ENCODE assay signal across 27 mouse cellular contexts in the genomic region with DNA sequence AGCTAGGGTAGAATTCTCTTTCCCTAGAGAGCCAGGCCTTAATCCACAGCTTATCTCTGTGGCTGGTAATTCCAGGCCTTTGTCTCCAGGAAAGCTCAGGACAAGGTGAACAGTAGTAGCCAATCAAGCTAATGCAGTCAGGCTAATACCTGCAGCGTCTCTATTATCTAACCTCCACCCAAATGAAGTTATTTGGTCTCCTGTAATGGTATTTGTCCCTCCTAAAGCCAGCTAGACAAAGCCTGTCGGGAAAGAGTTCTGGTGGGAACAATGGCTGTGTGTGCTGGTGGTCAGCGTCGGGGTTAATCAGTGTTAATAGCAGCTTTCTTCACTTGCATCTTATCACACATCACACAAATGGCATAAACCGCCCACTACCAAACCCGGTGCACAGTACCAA. TPM values are rescaled to one million over a fixed set of nuclear protein-coding genes. Genes with fewer than 3 reads are reported as not detected.
DNase-seq lines count a peak whose midpoint lies in the region; ATAC-seq and TF ChIP-seq lines count a peak whose summit lies in the region.
"Had no signal": no experiment of that assay in that cellular context is flagged by ENCODE, and none has a peak within 500 bp of the region (broad histone marks: within the 10 kb centered on the region; RNA-seq: fewer than 3 reads in every experiment).

No protein-coding gene starts in this region.

- H3K4me1 ChIP-seq in forebrain, embryonic 10.5 days, result peaks cover 12% of the 10 kb centered on the region
- no peaks in the 10 kb centered on the region for H3K4me1 ChIP-seq in forebrain, embryonic 13.5 days
- no peaks in the 10 kb centered on the region for H3K4me1 ChIP-seq in liver, embryonic 11.5 days (replicated peaks; ENCODE audit: control insufficient read depth, insufficient read depth, low read length)
- no peaks in the 10 kb centered on the region for H3K4me1 ChIP-seq in liver, postnatal 0 days (ENCODE audit: insufficient read depth)
- H3K4me1 ChIP-seq in midbrain, embryonic 11.5 days (ENCODE audit: control insufficient read depth, insufficient read depth, low read length), result peaks cover 7% of the 10 kb centered on the region; the same call in 1 of the 2 replicates
- H3K4me1 ChIP-seq in midbrain, embryonic 13.5 days (replicated peaks), result no peaks in the 10 kb centered on the region
- H3K4me1 ChIP-seq: embryonic facial prominence, embryonic 12.5 days; forebrain, embryonic 15.5 days had no signal

- no peak for TF ChIP-seq EP300 in liver, postnatal 0 days (IDR thresholded peaks at IDR 0.05; ENCODE audit: low read depth)

- no peak overlapping the region for H3K4me3 ChIP-seq in forebrain, embryonic 10.5 days
- no peak overlapping the region for H3K4me3 ChIP-seq in forebrain, embryonic 13.5 days
- no peak overlapping the region for H3K4me3 ChIP-seq in liver, embryonic 11.5 days (ENCODE audit: low read depth, low read length)
- H3K4me3 ChIP-seq in liver, postnatal 0 days (ENCODE audit: low read depth, low read length), result no peak overlapping the region
- no peak overlapping the region for H3K4me3 ChIP-seq in midbrain, embryonic 11.5 days (ENCODE audit: low read depth, low read length)
- H3K4me3 ChIP-seq in midbrain, embryonic 13.5 days (replicated peaks), result no peak overlapping the region
- H3K4me3 ChIP-seq: embryonic facial prominence, embryonic 10.5 days; embryonic facial prominence, embryonic 12.5 days; forebrain, embryonic 12.5 days; forebrain, embryonic 15.5 days had no signal

- no peak overlapping the region for H3K27ac ChIP-seq in forebrain, embryonic 10.5 days
- no peak overlapping the region for H3K27ac ChIP-seq in forebrain, embryonic 13.5 days
- no peak overlapping the region for H3K27ac ChIP-seq in liver, embryonic 11.5 days (ENCODE audit: low read depth, low read length)
- no peak overlapping the region for H3K27ac ChIP-seq in liver, postnatal 0 days (ENCODE audit: low read depth)
- H3K27ac ChIP-seq in midbrain, embryonic 11.5 days (ENCODE audit: low read depth, low read length), result no peak overlapping the region
- H3K27ac ChIP-seq in midbrain, embryonic 13.5 days, result no peak overlapping the region
- H3K27ac ChIP-seq: embryonic facial prominence, embryonic 10.5 days; embryonic facial prominence, embryonic 12.5 days; forebrain, embryonic 12.5 days; forebrain, embryonic 15.5 days had no signal

- no peak for TF ChIP-seq CTCF in liver, postnatal 0 days (IDR thresholded peaks at IDR 0.05; ENCODE audit: low read depth)

- H3K9ac ChIP-seq in forebrain, embryonic 13.5 days, result no peak overlapping the region
- no peak overlapping the region for H3K9ac ChIP-seq in liver, embryonic 11.5 days (ENCODE audit: low read depth, low read length)
- no peak overlapping the region for H3K9ac ChIP-seq in liver, postnatal 0 days (replicated peaks)
- no peak overlapping the region for H3K9ac ChIP-seq in midbrain, embryonic 11.5 days (ENCODE audit: low read length)
- no peak overlapping the region for H3K9ac ChIP-seq in midbrain, embryonic 13.5 days (replicated peaks)
- H3K9ac ChIP-seq: embryonic facial prominence, embryonic 12.5 days; forebrain, embryonic 12.5 days; forebrain, embryonic 15.5 days had no signal

- H3K27me3 ChIP-seq in forebrain, embryonic 10.5 days (ENCODE audit: poor library complexity, severe bottlenecking), result peaks cover 81% of the 10 kb centered on the region
- peaks cover 47% of the 10 kb centered on the region for H3K27me3 ChIP-seq in forebrain, embryonic 13.5 days
- no peaks in the 10 kb centered on the region for H3K27me3 ChIP-seq in liver, embryonic 11.5 days (replicated peaks; ENCODE audit: control insufficient read depth, insufficient read depth, low read length)
- H3K27me3 ChIP-seq in liver, postnatal 0 days (ENCODE audit: insufficient read depth, low read length), result no peaks in the 10 kb centered on the region
- no peaks in the 10 kb centered on the region for H3K27me3 ChIP-seq in midbrain, embryonic 11.5 days (ENCODE audit: control insufficient read depth, insufficient read depth, low read length)
- peaks cover 5% of the 10 kb centered on the region; the same call in 1 of the 2 replicates for H3K27me3 ChIP-seq in midbrain, embryonic 13.5 days
- H3K27me3 ChIP-seq: CH12.LX; embryonic facial prominence, embryonic 12.5 days had no signal

- no peak overlapping the region for H3K4me2 ChIP-seq in forebrain, embryonic 13.5 days
- no peak overlapping the region for H3K4me2 ChIP-seq in liver, embryonic 11.5 days
- no peak overlapping the region for H3K4me2 ChIP-seq in liver, postnatal 0 days (ENCODE audit: low read depth, low read length)
- no peak overlapping the region for H3K4me2 ChIP-seq in midbrain, embryonic 11.5 days
- H3K4me2 ChIP-seq in midbrain, embryonic 13.5 days (replicated peaks), result no peak overlapping the region
- H3K4me2 ChIP-seq: embryonic facial prominence, embryonic 12.5 days; forebrain, embryonic 12.5 days; forebrain, embryonic 15.5 days had no signal

- no peaks in the 10 kb centered on the region for H3K36me3 ChIP-seq in forebrain, embryonic 10.5 days (replicated peaks)
- H3K36me3 ChIP-seq in forebrain, embryonic 13.5 days (ENCODE audit: poor library complexity, severe bottlenecking), result no peaks in the 10 kb centered on the region
- no peaks in the 10 kb centered on the region for H3K36me3 ChIP-seq in liver, embryonic 11.5 days (ENCODE audit: control insufficient read depth, insufficient read depth, low read length)
- H3K36me3 ChIP-seq in liver, postnatal 0 days (replicated peaks; ENCODE audit: insufficient read depth, low read length), result no peaks in the 10 kb centered on the region
- no peaks in the 10 kb centered on the region for H3K36me3 ChIP-seq in midbrain, embryonic 11.5 days (ENCODE audit: control insufficient read depth, insufficient read depth, low read length)
- H3K36me3 ChIP-seq in midbrain, embryonic 13.5 days, result no peaks in the 10 kb centered on the region
- H3K36me3 ChIP-seq: embryonic facial prominence, embryonic 10.5 days; embryonic facial prominence, embryonic 12.5 days; forebrain, embryonic 12.5 days; forebrain, embryonic 15.5 days; G1E had no signal

- H3K9me3 ChIP-seq in forebrain, embryonic 10.5 days, result no peaks in the 10 kb centered on the region
- H3K9me3 ChIP-seq in forebrain, embryonic 13.5 days (replicated peaks), result no peaks in the 10 kb centered on the region
- no peaks in the 10 kb centered on the region for H3K9me3 ChIP-seq in liver, embryonic 11.5 days (ENCODE audit: control insufficient read depth, low read length)
- H3K9me3 ChIP-seq in liver, postnatal 0 days (ENCODE audit: low read length), result no peaks in the 10 kb centered on the region
- H3K9me3 ChIP-seq in midbrain, embryonic 11.5 days (ENCODE audit: control insufficient read depth, low read length), result no peaks in the 10 kb centered on the region
- no peaks in the 10 kb centered on the region for H3K9me3 ChIP-seq in midbrain, embryonic 13.5 days
- H3K9me3 ChIP-seq: embryonic facial prominence, embryonic 10.5 days; embryonic facial prominence, embryonic 12.5 days; forebrain, embryonic 12.5 days; forebrain, embryonic 15.5 days; G1E had no signal

- DNase-seq in forebrain, embryonic 10.5 days (ENCODE audit: extremely low spot score, low spot score), result peak; percentile 21
- no peak for DNase-seq in liver, embryonic 11.5 days (ENCODE audit: low spot score)
- no peak for DNase-seq in liver, postnatal 0 days
- DNase-seq in midbrain, embryonic 11.5 days (ENCODE audit: low spot score, missing footprints), result peak; percentile 89
- DNase-seq in retina, postnatal 1 day, result peak; percentile 50
- no peak for DNase-seq in retina, embryonic 14.5 days (ENCODE audit: low spot score)
- DNase-seq: adrenal gland, adult 8-10 months; adrenal gland, postnatal 14 days; adrenal gland, postnatal 36 days; B cell, adult 2 months; cerebellum, adult 11-12 months; cerebellum, adult 2 months; cerebellum, adult 9-10 months; cerebellum, postnatal 10 days; cerebellum, postnatal 25 days had no signal

- 7% methylated on average over 6 of the region's 6 CpGs for WGBS in forebrain, embryonic 10.5 days
- 2% methylated on average over 6 of the region's 6 CpGs for WGBS in forebrain, embryonic 13.5 days
- 32% methylated on average over 6 of the region's 6 CpGs for WGBS in liver, embryonic 11.5 days
- WGBS in liver, postnatal 0 days (ENCODE audit: insufficient replicate concordance), result 42% methylated on average over 6 of the region's 6 CpGs
- WGBS in midbrain, embryonic 11.5 days, result 7% methylated on average over 6 of the region's 6 CpGs
- 6% methylated on average over 6 of the region's 6 CpGs for WGBS in midbrain, embryonic 13.5 days

- ATAC-seq in forebrain, embryonic 13.5 days, result no peak
- ATAC-seq in liver, embryonic 11.5 days (replicated peaks; ENCODE audit: low FRiP score), result peak; percentile 34; the same call in 1 of the 2 replicates
- ATAC-seq in liver, postnatal 0 days, result no peak
- ATAC-seq in midbrain, embryonic 11.5 days (ENCODE audit: low FRiP score), result no peak
- no peak for ATAC-seq in midbrain, embryonic 13.5 days
- ATAC-seq: activated CD4-positive, CD25-positive, alpha-beta regulatory T cell, adult 4 months; CD4-positive, CD25-positive, alpha-beta regulatory T cell, adult 4 months; forebrain, embryonic 15.5 days; Patski had no signal

RNA-seq across cellular contexts. Expression of a gene that starts 11.7 kb away (rescaled TPM):
- 0.80 and 1.3 TPM in 2 replicates for polyA plus RNA-seq in forebrain, embryonic 10.5 days (2016; fragmentation: Nextera tagmentation; extraction: Ambion mirVana)
- polyA plus RNA-seq in forebrain, embryonic 13.5 days (2015; fragmentation: Nextera tagmentation; extraction: Ambion mirVana), result not detected in 2 replicates
- polyA plus RNA-seq in liver, embryonic 11.5 days (2014; fragmentation: Nextera tagmentation; extraction: Ambion mirVana), result 18.0 and 22.0 TPM in 2 replicates
- polyA plus RNA-seq in liver, postnatal 0 days (2015; fragmentation: Nextera tagmentation; extraction: Ambion mirVana), result 1.5 and 2.3 TPM in 2 replicates
- polyA plus RNA-seq in midbrain, embryonic 11.5 days (2014; fragmentation: Nextera tagmentation; extraction: Ambion mirVana), result 0.39 TPM in 1 of 2 replicates, not detected in the other
- polyA plus RNA-seq in midbrain, embryonic 13.5 days (2015; fragmentation: Nextera tagmentation; extraction: Ambion mirVana), result not detected in 2 replicates
- polyA plus RNA-seq: cerebellum, adult 2 months; cortical plate, adult 2 months; forebrain, embryonic 12.5 days; forebrain, embryonic 15.5 days; G1E; Patski had no signal

RNA-seq across cellular contexts. Expression of a gene that starts 32.8 kb away (rescaled TPM):
- polyA plus RNA-seq in forebrain, embryonic 10.5 days (2016; fragmentation: Nextera tagmentation; extraction: Ambion mirVana), result 7.4 and 9.6 TPM in 2 replicates
- 1.9 and 2.3 TPM in 2 replicates for polyA plus RNA-seq in forebrain, embryonic 13.5 days (2015; fragmentation: Nextera tagmentation; extraction: Ambion mirVana)
- 0.69 and 0.80 TPM in 2 replicates for polyA plus RNA-seq in liver, embryonic 11.5 days (2014; fragmentation: Nextera tagmentation; extraction: Ambion mirVana)
- 0.11 and 0.12 TPM in 2 replicates for polyA plus RNA-seq in liver, postnatal 0 days (2015; fragmentation: Nextera tagmentation; extraction: Ambion mirVana)
- polyA plus RNA-seq in midbrain, embryonic 11.5 days (2014; fragmentation: Nextera tagmentation; extraction: Ambion mirVana), result 3.3 and 4.7 TPM in 2 replicates
- polyA plus RNA-seq in midbrain, embryonic 13.5 days (2015; fragmentation: Nextera tagmentation; extraction: Ambion mirVana), result 2.5 and 2.8 TPM in 2 replicates
- polyA plus RNA-seq: G1E had no signal

RNA-seq across cellular contexts. Expression of a gene that starts 34.9 kb away (rescaled TPM):
- 31.1 and 33.8 TPM in 2 replicates for polyA plus RNA-seq in forebrain, embryonic 10.5 days (2016; fragmentation: Nextera tagmentation; extraction: Ambion mirVana)
- polyA plus RNA-seq in forebrain, embryonic 13.5 days (2015; fragmentation: Nextera tagmentation; extraction: Ambion mirVana), result 62.0 and 70.0 TPM in 2 replicates
- polyA plus RNA-seq in liver, embryonic 11.5 days (2014; fragmentation: Nextera tagmentation; extraction: Ambion mirVana), result 13.3 and 14.2 TPM in 2 replicates
- polyA plus RNA-seq in liver, postnatal 0 days (2015; fragmentation: Nextera tagmentation; extraction: Ambion mirVana), result 8.9 and 9.6 TPM in 2 replicates
- polyA plus RNA-seq in midbrain, embryonic 11.5 days (2014; fragmentation: Nextera tagmentation; extraction: Ambion mirVana), result 35.5 and 38.5 TPM in 2 replicates
- polyA plus RNA-seq in midbrain, embryonic 13.5 days (2015; fragmentation: Nextera tagmentation; extraction: Ambion mirVana), result 57.8 and 63.2 TPM in 2 replicates

Comparison
In these comparisons a context has a peak if more than half of its experiments do, and no peak if none do; other contexts are left out.
1. DNase-seq: peak in forebrain, embryonic 10.5 days (single experiment), midbrain, embryonic 11.5 days (single experiment) and retina, postnatal 1 day (single experiment); none in liver, embryonic 11.5 days (single experiment), liver, postnatal 0 days (single experiment) and retina, embryonic 14.5 days (single experiment).